Mouse (Mus musculus) stomach, adult 2 months (tissue): Measurements from ENCODE around the gene N4bp1. TPM values are rescaled to one million over a fixed set of nuclear protein-coding genes. Genes with fewer than 3 reads are reported as not detected.

Source experiments
- polyA plus RNA-seq: library from polyadenylated mRNA; depleted of rRNA; stranded (reverse); fragments of >200 nt; gene quantifications from 2 replicates; pipeline ENCODE4 v1.2.3, GENCODE M21; 2012; rRNA removed

The N4bp1 gene
- polyA plus RNA-seq: 11.0 and 13.2 TPM in 2 replicates

DNA sequence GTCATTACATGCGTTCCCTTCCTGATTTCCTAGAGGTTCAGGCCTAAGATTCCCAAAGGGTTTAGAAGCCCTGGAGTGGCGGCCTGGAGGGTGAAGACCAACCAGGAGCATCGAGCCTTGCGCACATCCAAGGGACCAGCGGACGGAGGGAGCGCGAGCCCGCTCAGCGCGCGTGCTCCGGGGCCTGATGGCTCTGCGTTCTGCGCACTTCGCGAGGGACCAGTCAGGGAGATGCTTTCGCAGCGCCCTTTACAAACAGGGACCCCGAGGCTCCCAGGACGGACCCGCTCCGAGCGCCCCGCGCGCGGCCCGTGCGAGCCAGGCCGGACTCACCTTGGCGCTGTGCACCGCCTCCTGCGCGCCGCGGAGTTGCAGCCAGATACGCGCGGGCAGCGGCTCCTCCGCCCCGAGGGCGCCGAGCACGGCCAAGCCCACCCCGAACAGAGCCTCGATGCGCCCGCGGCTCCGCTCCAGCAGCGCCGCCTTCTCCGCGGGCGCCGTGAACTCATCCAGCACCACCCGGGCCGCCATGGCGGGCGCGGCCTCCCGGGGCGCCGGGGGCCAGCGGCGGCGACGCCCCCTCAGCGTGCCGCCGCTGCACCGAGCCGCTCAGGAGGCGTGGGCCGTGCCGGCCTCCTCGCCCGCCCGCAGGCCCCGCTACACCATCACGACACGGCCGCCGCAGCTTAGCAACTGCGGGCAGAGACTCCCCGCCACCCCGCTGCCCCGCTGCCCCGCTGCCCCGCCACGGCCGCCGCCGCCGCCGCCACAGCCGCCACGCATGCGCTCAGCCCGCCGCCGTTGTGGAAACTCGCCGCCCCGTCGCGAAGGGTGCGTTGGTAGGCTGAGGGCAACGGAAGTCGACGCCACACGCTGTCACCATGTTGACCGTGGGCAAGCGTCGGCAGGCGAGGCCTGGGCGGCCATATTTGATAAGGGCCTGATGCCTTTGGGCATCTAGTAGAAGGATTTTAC lies at the start of gene N4bp1:
Gene N4bp1, minus strand, starts transcription at position 770 of the 975 bp plus-strand sequence.

Other genes starting within 250 kb of the N4bp1 start
- gene Gm10638, start 139.6 kb downstream of the N4bp1 start, polyA plus RNA-seq: 4.8 and 8.4 TPM in 2 replicates
- 6.7 and 8.3 TPM in 2 replicates for gene Siah1a, start 139.3 kb downstream of the N4bp1 start, polyA plus RNA-seq